Mouse (Mus musculus): ENCODE results near the gene Fzd5. TPM values are rescaled to one million over a fixed set of nuclear protein-coding genes. Genes with fewer than 3 reads are reported as not detected.

Gene Fzd5
- polyA plus RNA-seq, 1 experiment from 2014 or later: 11.8 TPM

GRCm38 (mm10) chr1:64736681-64737501 is 660 bp downstream of the Fzd5 start:
- no peak for ATAC-seq (ENCODE audit: insufficient number of reproducible peaks, insufficient read depth, low FRiP score, low read depth)
- Histone ChIP-seq H3K4me3 (ENCODE audit: low read depth, low read length) (peak overlapping the region; percentile 64), H3K9me3 (ENCODE audit: control insufficient read depth, low read depth, low read length) (no peaks in the 10 kb centered on the region), H3K4me1 (ENCODE audit: control insufficient read depth, insufficient read depth, low read length) (peaks cover 19% of the 10 kb centered on the region; the same call in 1 of the 2 replicates), H3K9ac (replicated peaks; ENCODE audit: low read depth, low read length) (peak overlapping the region; percentile 66), H3K27me3 (ENCODE audit: control insufficient read depth, insufficient read depth, low read length) (no peaks in the 10 kb centered on the region), H3K27ac (ENCODE audit: low read length) (peak overlapping the region; percentile 88), H3K4me2 (replicated peaks; ENCODE audit: low read depth, low read length) (peak overlapping the region; percentile 89), H3K36me3 (ENCODE audit: control insufficient read depth, insufficient read depth, low read length) (peaks cover 3% of the 10 kb centered on the region; the same call in 1 of the 2 replicates)
- WGBS: under 1% methylated on average over 56 of the region's 56 CpGs

GRCm38 (mm10) chr1:64735781-64736680 is 1.5 kb downstream of the Fzd5 start:
- H3K4me2 ChIP-seq (replicated peaks; ENCODE audit: low read depth, low read length): peak overlapping the region; percentile 89
- H3K27me3 ChIP-seq (ENCODE audit: control insufficient read depth, insufficient read depth, low read length): no peaks in the 10 kb centered on the region
- peaks cover 19% of the 10 kb centered on the region; the same call in 1 of the 2 replicates for H3K4me1 ChIP-seq (ENCODE audit: control insufficient read depth, insufficient read depth, low read length)
- peaks cover 10% of the 10 kb centered on the region for H3K36me3 ChIP-seq (ENCODE audit: control insufficient read depth, insufficient read depth, low read length)
- H3K27ac ChIP-seq (ENCODE audit: low read length): peak overlapping the region; percentile 88
- H3K4me3 ChIP-seq (ENCODE audit: low read depth, low read length): peak overlapping the region; percentile 64
- 5% methylated on average over 75 of the region's 75 CpGs for WGBS
- peak overlapping the region; percentile 66 for H3K9ac ChIP-seq (replicated peaks; ENCODE audit: low read depth, low read length)
- ATAC-seq (ENCODE audit: insufficient number of reproducible peaks, insufficient read depth, low FRiP score, low read depth): no peak
- H3K9me3 ChIP-seq (ENCODE audit: control insufficient read depth, low read depth, low read length): no peaks in the 10 kb centered on the region

DNA sequence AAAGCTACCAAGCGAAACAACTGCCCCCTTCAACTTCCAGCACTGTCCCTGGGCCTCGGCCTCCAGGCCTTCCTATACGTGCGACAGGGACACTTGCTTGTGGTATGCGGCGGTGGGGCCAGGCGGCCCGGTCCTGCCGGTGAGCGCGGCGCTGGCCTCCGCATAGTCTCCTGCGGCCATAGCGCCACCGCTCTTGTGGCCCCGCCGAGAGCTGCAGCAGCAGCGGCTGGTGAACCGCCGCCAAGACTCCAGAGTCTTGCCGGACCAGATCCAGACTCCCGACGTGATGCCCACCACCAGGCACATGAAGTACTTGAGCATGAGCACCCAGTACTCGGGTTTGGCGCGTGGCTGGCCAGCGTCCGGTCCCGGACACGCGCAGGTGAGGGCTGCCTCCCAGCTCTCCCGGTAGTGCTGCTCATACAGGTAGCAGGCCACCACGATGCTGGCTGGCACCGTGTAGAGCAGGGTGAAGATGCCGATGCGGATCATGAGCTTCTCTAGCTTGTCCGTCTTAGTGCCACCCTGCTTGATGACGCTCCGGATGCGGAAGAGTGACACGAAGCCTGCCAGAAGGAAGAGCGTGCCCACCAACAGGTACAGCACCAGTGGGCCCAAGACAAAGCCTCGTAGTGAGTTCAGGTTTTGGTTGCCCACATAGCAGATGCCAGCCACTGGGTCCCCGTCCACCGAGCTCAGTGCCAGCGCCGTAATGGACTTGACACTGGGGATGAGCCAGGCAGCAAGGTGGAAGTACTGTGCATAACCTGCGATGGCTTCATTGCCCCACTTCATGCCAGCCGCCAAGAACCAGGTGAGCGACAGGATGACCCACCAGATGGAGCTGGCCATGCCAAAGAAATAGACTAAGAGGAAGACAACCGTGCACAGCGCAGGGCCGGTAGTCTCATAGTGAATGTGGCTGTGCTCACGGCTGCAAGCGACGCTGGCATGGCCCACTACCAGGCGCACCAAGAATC is 2.5 kb downstream of the Fzd5 start:
- ATAC-seq (ENCODE audit: insufficient number of reproducible peaks, insufficient read depth, low FRiP score, low read depth): no peak
- Histone ChIP-seq H3K4me3 (ENCODE audit: low read depth, low read length) (peak overlapping the region; percentile 64), H3K9ac (replicated peaks; ENCODE audit: low read depth, low read length) (peak overlapping the region; percentile 66), H3K36me3 (ENCODE audit: control insufficient read depth, insufficient read depth, low read length) (peaks cover 10% of the 10 kb centered on the region), H3K9me3 (ENCODE audit: control insufficient read depth, low read depth, low read length) (no peaks in the 10 kb centered on the region), H3K27ac (ENCODE audit: low read length) (peak overlapping the region; percentile 27; the same call in 1 of the 2 replicates), H3K27me3 (ENCODE audit: control insufficient read depth, insufficient read depth, low read length) (no peaks in the 10 kb centered on the region), H3K4me1 (ENCODE audit: control insufficient read depth, insufficient read depth, low read length) (peaks cover 19% of the 10 kb centered on the region; the same call in 1 of the 2 replicates), H3K4me2 (replicated peaks; ENCODE audit: low read depth, low read length) (peak overlapping the region; percentile 89)
- WGBS: 36% methylated on average over 58 of the region's 58 CpGs

- Histone ChIP-seq H3K9ac (replicated peaks; ENCODE audit: low read depth, low read length) (peak overlapping the region; percentile 38; the same call in 1 of the 2 replicates), H3K4me1 (ENCODE audit: control insufficient read depth, insufficient read depth, low read length) (peaks cover 22% of the 10 kb centered on the region; the same call in 1 of the 2 replicates), H3K4me3 (ENCODE audit: low read depth, low read length) (peak overlapping the region; percentile 64), H3K27ac (ENCODE audit: low read length) (no peak overlapping the region; the same call in 1 of the 2 replicates), H3K4me2 (replicated peaks; ENCODE audit: low read depth, low read length) (peak overlapping the region; percentile 89), H3K36me3 (ENCODE audit: control insufficient read depth, insufficient read depth, low read length) (peaks cover 10% of the 10 kb centered on the region), H3K27me3 (ENCODE audit: control insufficient read depth, insufficient read depth, low read length) (no peaks in the 10 kb centered on the region), H3K9me3 (ENCODE audit: control insufficient read depth, low read depth, low read length) (no peaks in the 10 kb centered on the region)
- ATAC-seq (ENCODE audit: insufficient number of reproducible peaks, insufficient read depth, low FRiP score, low read depth): no peak
- WGBS: 36% methylated on average over 11 of the region's 11 CpGs
Measured at GRCm38 (mm10) chr1:64733453-64734245, 3.9 kb downstream of the Fzd5 start.

GRCm38 (mm10) chr1:64732637-64733200 is 4.8 kb downstream of the Fzd5 start:
- Histone ChIP-seq H3K4me1 (ENCODE audit: control insufficient read depth, insufficient read depth, low read length) (peaks cover 21% of the 10 kb centered on the region; the same call in 1 of the 2 replicates), H3K36me3 (ENCODE audit: control insufficient read depth, insufficient read depth, low read length) (peaks cover 10% of the 10 kb centered on the region), H3K27me3 (ENCODE audit: control insufficient read depth, insufficient read depth, low read length) (no peaks in the 10 kb centered on the region), H3K4me3 (ENCODE audit: low read depth, low read length) (peak overlapping the region; percentile 64), H3K4me2 (replicated peaks; ENCODE audit: low read depth, low read length) (peak overlapping the region; percentile 89), H3K27ac (ENCODE audit: low read length) (no peak overlapping the region), H3K9ac (replicated peaks; ENCODE audit: low read depth, low read length) (no peak overlapping the region), H3K9me3 (ENCODE audit: control insufficient read depth, low read depth, low read length) (no peaks in the 10 kb centered on the region)
- no peak for ATAC-seq (ENCODE audit: insufficient number of reproducible peaks, insufficient read depth, low FRiP score, low read depth)
- WGBS: 51% methylated on average over 7 of the region's 7 CpGs

DNA sequence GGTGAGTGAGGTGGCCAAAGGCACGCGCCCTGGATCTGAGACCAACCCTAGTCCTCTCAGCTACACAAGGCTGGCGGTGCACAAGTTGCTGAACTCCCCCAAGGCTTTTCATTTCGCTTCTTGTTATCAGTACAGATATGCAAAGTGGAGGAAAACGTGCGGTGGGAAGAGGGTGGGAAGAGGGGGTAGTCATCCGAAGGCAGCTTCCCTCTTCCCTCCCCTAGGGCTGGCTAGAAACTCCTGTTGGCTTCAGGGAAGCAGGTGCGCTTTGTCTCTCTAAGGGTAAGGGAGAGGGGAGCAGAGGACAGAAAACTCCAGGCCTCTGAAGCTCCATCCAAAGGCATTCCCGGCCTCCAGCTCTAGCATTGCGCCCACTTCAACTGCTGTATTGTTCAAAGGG is 5.4 kb downstream of the Fzd5 start:
- Histone ChIP-seq H3K9me3 (ENCODE audit: control insufficient read depth, low read depth, low read length) (no peaks in the 10 kb centered on the region), H3K9ac (replicated peaks; ENCODE audit: low read depth, low read length) (no peak overlapping the region), H3K4me1 (ENCODE audit: control insufficient read depth, insufficient read depth, low read length) (peaks cover 21% of the 10 kb centered on the region; the same call in 1 of the 2 replicates), H3K36me3 (ENCODE audit: control insufficient read depth, insufficient read depth, low read length) (peaks cover 10% of the 10 kb centered on the region), H3K4me2 (replicated peaks; ENCODE audit: low read depth, low read length) (peak overlapping the region; percentile 89; the same call in 1 of the 2 replicates), H3K27me3 (ENCODE audit: control insufficient read depth, insufficient read depth, low read length) (no peaks in the 10 kb centered on the region), H3K27ac (ENCODE audit: low read length) (no peak overlapping the region), H3K4me3 (ENCODE audit: low read depth, low read length) (peak overlapping the region; percentile 4)
- ATAC-seq (ENCODE audit: insufficient number of reproducible peaks, insufficient read depth, low FRiP score, low read depth): peak; percentile 8; the same call in 1 of the 2 replicates
- WGBS: 44% methylated on average over 10 of the region's 10 CpGs

All from stomach, embryonic 14.5 days (tissue).